Mouse (Mus musculus) CD4-positive, CD25-positive, alpha-beta regulatory T cell, adult 2 months (primary cell): ENCODE results near the gene Tubg2.
"Not testable (repeated sequence)": the region's sequence is repeated elsewhere in the genome, so short reads cannot be mapped to it uniquely, and the experiment has no call there.

ENCODE experiments used
- DNase-seq: peaks from one replicate; pipeline ENCODE4 v3.0.0-alpha.2; 2012; ENCODE audit warnings: low read depth, low spot score

The Tubg2 gene

GRCm38 (mm10) chr11:101138536-101139181 lies 17.0 kb upstream of the Tubg2 start:
- DNase-seq = no peak

- no peak for DNase-seq
These were observed 15.4 kb upstream of the Tubg2 start for GRCm38 (mm10) chr11:101140164-101140819.

GRCm38 (mm10) chr11:101141088-101141487 lies 14.6 kb upstream of the Tubg2 start:
- no peak for DNase-seq

GRCm38 (mm10) chr11:101142215-101142967 lies 13.3 kb upstream of the Tubg2 start:
- DNase-seq = no peak

- peak; percentile 75 for DNase-seq
These were observed 12.1 kb upstream of the Tubg2 start for GRCm38 (mm10) chr11:101143338-101144225.

- DNase-seq = peak; percentile 30
These were observed 9.3 kb upstream of the Tubg2 start for GRCm38 (mm10) chr11:101146377-101146776.

GRCm38 (mm10) chr11:101148751-101149150 lies 7.0 kb upstream of the Tubg2 start:
- no peak for DNase-seq

- no peak for DNase-seq
These were observed 6.3 kb upstream of the Tubg2 start for GRCm38 (mm10) chr11:101149178-101150105.

GRCm38 (mm10) chr11:101151063-101151462 lies 4.6 kb upstream of the Tubg2 start:
- no peak for DNase-seq

GRCm38 (mm10) chr11:101152825-101153224 lies 2.9 kb upstream of the Tubg2 start:
- DNase-seq = no peak

GRCm38 (mm10) chr11:101154648-101155047 lies 1.1 kb upstream of the Tubg2 start:
- no peak for DNase-seq

- no peak for DNase-seq
These were observed 556 bp upstream of the Tubg2 start for GRCm38 (mm10) chr11:101155151-101155550.

GRCm38 (mm10) chr11:101160151-101160550 lies 4.4 kb downstream of the Tubg2 start:
- not testable (repeated sequence) for DNase-seq

- DNase-seq = not testable (repeated sequence)
These were observed 5.3 kb downstream of the Tubg2 start for GRCm38 (mm10) chr11:101160981-101161505.

GRCm38 (mm10) chr11:101161551-101161950 lies 5.8 kb downstream of the Tubg2 start:
- DNase-seq = no peak

- no peak for DNase-seq
These were observed 6.6 kb downstream of the Tubg2 start for GRCm38 (mm10) chr11:101162301-101162700.

GRCm38 (mm10) chr11:101162772-101163171 lies 7.1 kb downstream of the Tubg2 start:
- DNase-seq = no peak

GRCm38 (mm10) chr11:101163476-101164350 lies 8.0 kb downstream of the Tubg2 start:
- DNase-seq = no peak

- DNase-seq = peak; percentile 46
These were observed 8.6 kb downstream of the Tubg2 start for GRCm38 (mm10) chr11:101164351-101164665.
